Mouse (Mus musculus) layer of hippocampus, postnatal 25 days (tissue): ENCODE data around the gene Zfp865. TPM values are rescaled to one million over a fixed set of nuclear protein-coding genes. Genes with fewer than 3 reads are reported as not detected.
A peak's percentile ranks its signal among the peaks of the same experiment; 100 is the strongest.
"Not testable (repeated sequence)": the region's sequence is repeated elsewhere in the genome, so short reads cannot be mapped to it uniquely, and the experiment has no call there.

Source experiments
- DNase-seq, 2 experiments: peaks; one replicate each; pipeline ENCODE4 v3.0.0; 2022; ENCODE audit warnings: mixed read lengths in 2 of 2, low spot score in 1 of 2; ENCODE audit errors: extremely low spot score in 1 of 2
- total RNA-seq, 2 experiments: library from RNA; stranded (reverse); gene quantifications; 2 replicates each; pipeline ENCODE4 v1.2.3; 2021

Gene Zfp865
- total RNA-seq, 2 experiments from 2014 or later: 33.0 to 41.3 TPM

GRCm38 (mm10) chr7:5015118-5016001, 4.8 kb upstream of the Zfp865 start, which contains the start of gene Gm44973:
Gene Gm44973 (plus strand): TSS chr7:5015496.
- peak; percentile 76 to 86 for DNase-seq

- no peak for DNase-seq
Measured at GRCm38 (mm10) chr7:5016057-5016456, 4.1 kb upstream of the Zfp865 start.

- no peak for DNase-seq
Measured at GRCm38 (mm10) chr7:5016920-5017319, 3.3 kb upstream of the Zfp865 start.

- DNase-seq: no peak
Measured at GRCm38 (mm10) chr7:5017352-5017751, 2.8 kb upstream of the Zfp865 start.

GRCm38 (mm10) chr7:5017931-5018330, 2.2 kb upstream of the Zfp865 start:
- no peak for DNase-seq

- not testable (repeated sequence) for DNase-seq
Measured at GRCm38 (mm10) chr7:5019576-5019975, 600 bp upstream of the Zfp865 start.

GRCm38 (mm10) chr7:5020685-5021084, 509 bp downstream of the Zfp865 start:
- DNase-seq: no peak

- no peak for DNase-seq
Measured at GRCm38 (mm10) chr7:5021197-5021596, 1.0 kb downstream of the Zfp865 start.

GRCm38 (mm10) chr7:5029543-5029942, 9.4 kb downstream of the Zfp865 start:
- no peak for DNase-seq

GRCm38 (mm10) chr7:5029946-5030345, 9.8 kb downstream of the Zfp865 start:
- no peak for DNase-seq

GRCm38 (mm10) chr7:5030554-5031275, 10.5 kb downstream of the Zfp865 start:
- DNase-seq: no peak

- no peak for DNase-seq
Measured at GRCm38 (mm10) chr7:5031496-5031895, 11.3 kb downstream of the Zfp865 start.

- DNase-seq: no peak
Measured at GRCm38 (mm10) chr7:5033818-5034217, 13.6 kb downstream of the Zfp865 start, which contains the start of gene 4632433K11Rik. Gene 4632433K11Rik (plus strand): TSS chr7:5034118.

GRCm38 (mm10) chr7:5035628-5036027, 15.5 kb downstream of the Zfp865 start:
- DNase-seq: no peak

- no peak for DNase-seq
Measured at GRCm38 (mm10) chr7:5036136-5036535, 16.0 kb downstream of the Zfp865 start.

- DNase-seq: no peak
Measured at GRCm38 (mm10) chr7:5037026-5037425, 16.9 kb downstream of the Zfp865 start.

- DNase-seq: no peak
Measured at GRCm38 (mm10) chr7:5037467-5037866, 17.3 kb downstream of the Zfp865 start.

- peak; percentile 80 to 96 for DNase-seq
Measured at GRCm38 (mm10) chr7:5038109-5038732, 18.0 kb downstream of the Zfp865 start, which contains the start of gene Zfp784. Gene Zfp784 (minus strand): TSS chr7:5038446.

GRCm38 (mm10) chr7:5038940-5039339, 18.8 kb downstream of the Zfp865 start:
- no peak for DNase-seq

GRCm38 (mm10) chr7:5044981-5045380, 24.8 kb downstream of the Zfp865 start:
- DNase-seq: no peak

- DNase-seq: no peak
Measured at GRCm38 (mm10) chr7:5046112-5046511, 25.9 kb downstream of the Zfp865 start.
